Mouse (Mus musculus): Measurements from ENCODE around the gene Hmcn1. TPM values are rescaled to one million over a fixed set of nuclear protein-coding genes. Genes with fewer than 3 reads are reported as not detected.

Hmcn1 gene
- polyA plus RNA-seq, 1 experiment = not detected

GRCm38 (mm10) chr1:150769836-150770235 lies 223.4 kb downstream of the Hmcn1 start:
- TF ChIP-seq POLR2A (IDR thresholded peaks at IDR 0.05; ENCODE audit: borderline replicate concordance, low read depth, low read length) = no peak
- TF ChIP-seq CTCF (IDR thresholded peaks at IDR 0.05; ENCODE audit: low read depth, low read length) = no peak
- H3K4me1 ChIP-seq (ENCODE audit: control insufficient read depth, insufficient read depth, low read length) = no peaks in the 10 kb centered on the region
- no peak overlapping the region for H3K27ac ChIP-seq (ENCODE audit: insufficient read depth, low read depth, low read length)
- no peak overlapping the region for H3K4me3 ChIP-seq (ENCODE audit: insufficient read depth, low read length)

GRCm38 (mm10) chr1:150761678-150762077 lies 231.6 kb downstream of the Hmcn1 start:
- Histone ChIP-seq H3K4me1 (ENCODE audit: control insufficient read depth, insufficient read depth, low read length) (peaks cover 17% of the 10 kb centered on the region), H3K27ac (ENCODE audit: insufficient read depth, low read depth, low read length) (no peak overlapping the region), H3K4me3 (ENCODE audit: insufficient read depth, low read length) (no peak overlapping the region)
- TF ChIP-seq POLR2A (IDR thresholded peaks at IDR 0.05; ENCODE audit: borderline replicate concordance, low read depth, low read length) (no peak), CTCF (IDR thresholded peaks at IDR 0.05; ENCODE audit: low read depth, low read length) (no peak)

GRCm38 (mm10) chr1:150760801-150761331 lies 232.4 kb downstream of the Hmcn1 start:
- H3K4me3 ChIP-seq (ENCODE audit: insufficient read depth, low read length) = no peak overlapping the region
- TF ChIP-seq POLR2A (IDR thresholded peaks at IDR 0.05; ENCODE audit: borderline replicate concordance, low read depth, low read length) (no peak), CTCF (IDR thresholded peaks at IDR 0.05; ENCODE audit: low read depth, low read length) (no peak)
- peaks cover 20% of the 10 kb centered on the region for H3K4me1 ChIP-seq (ENCODE audit: control insufficient read depth, insufficient read depth, low read length)
- H3K27ac ChIP-seq (ENCODE audit: insufficient read depth, low read depth, low read length) = peak overlapping the region; percentile 76

- H3K4me1 ChIP-seq (ENCODE audit: control insufficient read depth, insufficient read depth, low read length) = peaks cover 20% of the 10 kb centered on the region
- TF ChIP-seq CTCF (IDR thresholded peaks at IDR 0.05; ENCODE audit: low read depth, low read length) (no peak), POLR2A (IDR thresholded peaks at IDR 0.05; ENCODE audit: borderline replicate concordance, low read depth, low read length) (no peak)
- peak overlapping the region; percentile 18; the same call in 1 of the 2 replicates for H3K4me3 ChIP-seq (ENCODE audit: insufficient read depth, low read length)
- H3K27ac ChIP-seq (ENCODE audit: insufficient read depth, low read depth, low read length) = peak overlapping the region; percentile 94
These were observed 233.7 kb downstream of the Hmcn1 start for GRCm38 (mm10) chr1:150759476-150760079.

- no peak for TF ChIP-seq CTCF (IDR thresholded peaks at IDR 0.05; ENCODE audit: low read depth, low read length)
- TF ChIP-seq POLR2A (IDR thresholded peaks at IDR 0.05; ENCODE audit: borderline replicate concordance, low read depth, low read length) = no peak
- no peak overlapping the region for H3K4me3 ChIP-seq (ENCODE audit: insufficient read depth, low read length)
- H3K4me1 ChIP-seq (ENCODE audit: control insufficient read depth, insufficient read depth, low read length) = peaks cover 9% of the 10 kb centered on the region
- no peak overlapping the region for H3K27ac ChIP-seq (ENCODE audit: insufficient read depth, low read depth, low read length)
These were observed 239.3 kb downstream of the Hmcn1 start for GRCm38 (mm10) chr1:150753920-150754319.

- TF ChIP-seq POLR2A (IDR thresholded peaks at IDR 0.05; ENCODE audit: borderline replicate concordance, low read depth, low read length) (no peak), CTCF (IDR thresholded peaks at IDR 0.05; ENCODE audit: low read depth, low read length) (no peak)
- H3K4me1 ChIP-seq (ENCODE audit: control insufficient read depth, insufficient read depth, low read length) = peaks cover 2% of the 10 kb centered on the region
- no peak overlapping the region for H3K4me3 ChIP-seq (ENCODE audit: insufficient read depth, low read length)
- H3K27ac ChIP-seq (ENCODE audit: insufficient read depth, low read depth, low read length) = no peak overlapping the region
These were observed 244.5 kb downstream of the Hmcn1 start for GRCm38 (mm10) chr1:150748783-150749182.

GRCm38 (mm10) chr1:150747771-150748170 lies 245.5 kb downstream of the Hmcn1 start:
- no peak for TF ChIP-seq POLR2A (IDR thresholded peaks at IDR 0.05; ENCODE audit: borderline replicate concordance, low read depth, low read length)
- no peak for TF ChIP-seq CTCF (IDR thresholded peaks at IDR 0.05; ENCODE audit: low read depth, low read length)
- Histone ChIP-seq H3K27ac (ENCODE audit: insufficient read depth, low read depth, low read length) (no peak overlapping the region), H3K4me1 (ENCODE audit: control insufficient read depth, insufficient read depth, low read length) (no peaks in the 10 kb centered on the region), H3K4me3 (ENCODE audit: insufficient read depth, low read length) (no peak overlapping the region)

GRCm38 (mm10) chr1:150743097-150743843 lies 250.0 kb downstream of the Hmcn1 start:
- H3K4me3 ChIP-seq (ENCODE audit: insufficient read depth, low read length) = no peak overlapping the region

GRCm38 (mm10) chr1:150742376-150743087 lies 250.7 kb downstream of the Hmcn1 start:
- no peak overlapping the region for H3K4me3 ChIP-seq (ENCODE audit: insufficient read depth, low read length)
- no peak overlapping the region for H3K27ac ChIP-seq (ENCODE audit: insufficient read depth, low read depth, low read length)
- no peak for TF ChIP-seq CTCF (IDR thresholded peaks at IDR 0.05; ENCODE audit: low read depth, low read length)
- no peak for TF ChIP-seq POLR2A (IDR thresholded peaks at IDR 0.05; ENCODE audit: borderline replicate concordance, low read depth, low read length)
- no peaks in the 10 kb centered on the region for H3K4me1 ChIP-seq (ENCODE audit: control insufficient read depth, insufficient read depth, low read length)

More at GRCm38 (mm10) chr1:150743097-150743843, 250.0 kb downstream of the Hmcn1 start:
- Histone ChIP-seq H3K4me1 (ENCODE audit: control insufficient read depth, insufficient read depth, low read length) (no peaks in the 10 kb centered on the region), H3K27ac (ENCODE audit: insufficient read depth, low read depth, low read length) (no peak overlapping the region)
- TF ChIP-seq CTCF (IDR thresholded peaks at IDR 0.05; ENCODE audit: low read depth, low read length) = no peak
- no peak for TF ChIP-seq POLR2A (IDR thresholded peaks at IDR 0.05; ENCODE audit: borderline replicate concordance, low read depth, low read length)

Data from bone marrow macrophage, adult 2 months (primary cell).